Mouse (Mus musculus): ENCODE data around the gene Rtl8b. TPM values are rescaled to one million over a fixed set of nuclear protein-coding genes. Genes with fewer than 3 reads are reported as not detected.

The Rtl8b gene
- 9.0 and 12.1 TPM in 2 replicates for polyA plus RNA-seq (2011; ENCODE audit: insufficient read depth, insufficient read length, low read depth, missing spikeins)

DNA sequence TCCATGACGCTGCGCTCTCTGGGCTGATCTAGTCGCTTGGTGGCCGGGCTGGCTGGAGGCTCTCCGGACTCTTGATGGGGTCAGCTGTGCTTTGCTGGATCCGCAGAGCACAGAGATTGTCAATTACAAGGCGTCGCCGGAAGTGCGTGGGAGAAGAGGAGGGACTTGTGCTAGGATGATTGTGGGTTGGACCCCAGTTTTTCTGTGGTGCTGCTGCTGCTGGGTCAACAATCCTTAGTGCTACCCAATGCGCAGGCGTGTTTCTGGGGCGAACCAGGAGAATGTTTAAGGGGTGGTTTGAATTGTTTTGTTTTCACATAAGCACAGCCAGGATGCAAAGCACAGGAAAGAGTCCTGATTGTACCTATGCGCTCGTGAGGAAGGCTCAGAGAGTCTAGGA, at the start of gene Rtl8b:
Rtl8b (minus strand) TSS at position 115 of the 400 bp plus-strand sequence.
- H3K9ac ChIP-seq (ENCODE audit: low read depth, poor library complexity, severe bottlenecking), result no peak within 1 kb of the TSS
- no peaks in the 10 kb centered on the region for H3K4me1 ChIP-seq (ENCODE audit: control insufficient read depth, insufficient read depth, low read length)
- H3K27ac ChIP-seq (ENCODE audit: insufficient read depth, low read length), result no peak within 1 kb of the TSS
- no peaks in the 10 kb centered on the region for H3K36me3 ChIP-seq (ENCODE audit: control insufficient read depth, insufficient read depth, low read length, poor library complexity, severe bottlenecking)
- no peak for TF ChIP-seq CTCF (IDR thresholded peaks at IDR 0.05; ENCODE audit: low read depth, low read length)
- no peak for TF ChIP-seq EP300 (IDR thresholded peaks at IDR 0.05; ENCODE audit: insufficient read depth, low read depth, low read length)
- no peak for TF ChIP-seq POLR2A (IDR thresholded peaks at IDR 0.05; ENCODE audit: insufficient read depth, low read length)
- no peaks in the 10 kb centered on the region for H3K9me3 ChIP-seq (replicated peaks; ENCODE audit: control insufficient read depth, insufficient read depth, low read length, poor library complexity, severe bottlenecking)
- H3K4me3 ChIP-seq (ENCODE audit: low read depth, low read length), result peak within 1 kb of the TSS; percentile 40
- no peaks in the 10 kb centered on the region for H3K27me3 ChIP-seq (ENCODE audit: control insufficient read depth, insufficient read depth, low read length, poor library complexity, severe bottlenecking)

DNA sequence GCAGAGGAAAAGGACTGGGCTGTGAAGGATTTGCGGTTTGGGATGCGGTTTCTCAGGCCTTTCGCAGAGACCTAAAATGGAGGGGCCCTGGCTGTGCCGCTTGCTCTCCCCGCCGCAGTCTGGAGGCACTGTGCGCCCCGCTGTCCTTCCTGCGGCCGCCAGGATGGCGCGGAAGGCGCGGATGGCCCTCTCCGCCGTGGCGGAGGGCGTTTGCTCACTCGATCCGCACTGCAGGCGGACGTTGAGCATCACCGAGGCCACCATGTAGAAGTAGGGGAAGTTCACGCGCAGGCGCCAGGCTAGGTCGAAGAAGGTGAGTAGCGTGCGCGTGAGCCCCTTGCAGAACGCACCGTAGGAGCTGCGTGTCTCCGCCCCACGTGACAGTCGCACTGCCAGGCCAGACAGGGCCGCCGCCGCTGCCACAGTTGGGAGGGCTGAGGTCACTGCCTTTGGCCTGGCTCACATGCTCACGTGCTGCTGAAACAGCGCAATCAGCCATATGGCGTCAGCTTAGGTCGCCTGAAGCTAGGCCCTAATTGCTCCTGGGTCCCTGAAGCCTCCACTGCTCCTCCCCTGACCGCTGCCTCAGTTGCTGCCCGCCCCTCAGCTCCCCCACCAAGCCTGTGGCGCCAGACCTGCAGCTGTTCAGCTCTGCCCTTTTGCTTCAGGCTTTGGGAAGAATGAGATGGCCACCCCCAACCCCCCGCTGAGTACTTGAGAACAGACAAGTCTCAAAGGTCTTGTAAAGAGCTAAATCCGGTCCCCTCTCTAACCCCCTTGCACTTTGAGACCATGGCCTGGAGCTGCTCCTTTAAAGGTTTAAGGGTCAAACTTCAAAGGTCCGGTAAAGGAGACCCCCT, 46.3 kb upstream of the Rtl8b start:
- no peaks in the 10 kb centered on the region for H3K36me3 ChIP-seq (ENCODE audit: control insufficient read depth, insufficient read depth, low read length, poor library complexity, severe bottlenecking)
- H3K9ac ChIP-seq (ENCODE audit: low read depth, poor library complexity, severe bottlenecking), result no peak overlapping the region
- no peaks in the 10 kb centered on the region for H3K4me1 ChIP-seq (ENCODE audit: control insufficient read depth, insufficient read depth, low read length)
- no peaks in the 10 kb centered on the region for H3K27me3 ChIP-seq (ENCODE audit: control insufficient read depth, insufficient read depth, low read length, poor library complexity, severe bottlenecking)
- TF ChIP-seq CTCF (IDR thresholded peaks at IDR 0.05; ENCODE audit: low read depth, low read length) (no peak), EP300 (IDR thresholded peaks at IDR 0.05; ENCODE audit: insufficient read depth, low read depth, low read length) (0 out of 2 replicates have a peak, but pooled peaks have one; percentile 25)
- H3K9me3 ChIP-seq (replicated peaks; ENCODE audit: control insufficient read depth, insufficient read depth, low read length, poor library complexity, severe bottlenecking), result no peaks in the 10 kb centered on the region
- no peak overlapping the region for H3K27ac ChIP-seq (ENCODE audit: insufficient read depth, low read length)
- peak overlapping the region; percentile 2; the same call in 1 of the 2 replicates for H3K4me3 ChIP-seq (ENCODE audit: low read depth, low read length)

DNA sequence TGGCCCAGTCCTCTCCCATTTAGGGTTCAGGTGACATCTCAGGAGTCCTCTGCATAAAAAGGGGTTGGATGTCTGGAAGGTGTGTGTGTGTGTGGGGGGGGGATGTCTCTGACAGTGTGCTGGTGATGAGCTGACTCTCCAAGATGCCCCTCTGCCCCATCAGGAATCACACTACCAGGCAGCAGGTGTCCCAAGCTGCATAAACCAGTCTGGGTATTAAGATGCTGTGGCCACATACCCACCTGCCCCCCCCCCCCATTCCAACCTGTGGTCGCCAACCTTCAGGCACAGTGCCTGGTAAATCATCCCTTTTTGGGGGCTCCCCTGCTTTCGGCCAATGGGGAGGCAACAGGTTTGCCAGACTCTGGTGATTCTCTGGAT, 45.7 kb upstream of the Rtl8b start:
- H3K36me3 ChIP-seq (ENCODE audit: control insufficient read depth, insufficient read depth, low read length, poor library complexity, severe bottlenecking), result no peaks in the 10 kb centered on the region
- H3K27ac ChIP-seq (ENCODE audit: insufficient read depth, low read length), result no peak overlapping the region
- no peak overlapping the region for H3K9ac ChIP-seq (ENCODE audit: low read depth, poor library complexity, severe bottlenecking)
- H3K4me3 ChIP-seq (ENCODE audit: low read depth, low read length), result no peak overlapping the region; the same call in 1 of the 2 replicates
- no peaks in the 10 kb centered on the region for H3K4me1 ChIP-seq (ENCODE audit: control insufficient read depth, insufficient read depth, low read length)
- TF ChIP-seq POLR2A (IDR thresholded peaks at IDR 0.05; ENCODE audit: insufficient read depth, low read length), result no peak
- TF ChIP-seq EP300 (IDR thresholded peaks at IDR 0.05; ENCODE audit: insufficient read depth, low read depth, low read length), result no peak
- TF ChIP-seq CTCF (IDR thresholded peaks at IDR 0.05; ENCODE audit: low read depth, low read length), result no peak
- H3K27me3 ChIP-seq (ENCODE audit: control insufficient read depth, insufficient read depth, low read length, poor library complexity, severe bottlenecking), result no peaks in the 10 kb centered on the region
- H3K9me3 ChIP-seq (replicated peaks; ENCODE audit: control insufficient read depth, insufficient read depth, low read length, poor library complexity, severe bottlenecking), result no peaks in the 10 kb centered on the region

DNA sequence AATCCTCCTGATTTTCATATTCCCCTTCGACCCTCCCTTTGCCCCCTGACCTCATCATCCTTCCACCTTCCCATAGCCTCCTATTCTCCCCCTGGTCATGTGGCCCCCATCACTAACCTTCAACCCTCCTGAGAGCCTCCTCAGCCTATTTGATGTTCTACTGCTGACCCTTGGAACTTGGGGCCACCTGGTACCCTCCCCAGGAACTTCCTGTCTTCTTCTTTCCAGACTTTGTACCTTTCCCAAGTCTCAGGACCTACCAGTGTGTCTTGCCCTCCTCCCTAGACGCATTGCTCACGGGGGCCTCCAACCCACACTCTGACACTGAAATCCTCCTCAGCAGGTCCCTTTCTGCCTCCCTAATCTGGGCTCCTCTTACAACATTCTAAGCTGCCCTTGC, 32.5 kb upstream of the Rtl8b start:
- no peak overlapping the region for H3K27ac ChIP-seq (ENCODE audit: insufficient read depth, low read length)
- no peaks in the 10 kb centered on the region for H3K36me3 ChIP-seq (ENCODE audit: control insufficient read depth, insufficient read depth, low read length, poor library complexity, severe bottlenecking)
- H3K4me3 ChIP-seq (ENCODE audit: low read depth, low read length), result no peak overlapping the region
- no peak for TF ChIP-seq POLR2A (IDR thresholded peaks at IDR 0.05; ENCODE audit: insufficient read depth, low read length)
- TF ChIP-seq CTCF (IDR thresholded peaks at IDR 0.05; ENCODE audit: low read depth, low read length), result no peak
- no peak for TF ChIP-seq EP300 (IDR thresholded peaks at IDR 0.05; ENCODE audit: insufficient read depth, low read depth, low read length)
- no peaks in the 10 kb centered on the region for H3K4me1 ChIP-seq (ENCODE audit: control insufficient read depth, insufficient read depth, low read length)
- H3K9me3 ChIP-seq (replicated peaks; ENCODE audit: control insufficient read depth, insufficient read depth, low read length, poor library complexity, severe bottlenecking), result no peaks in the 10 kb centered on the region
- H3K9ac ChIP-seq (ENCODE audit: low read depth, poor library complexity, severe bottlenecking), result no peak overlapping the region
- H3K27me3 ChIP-seq (ENCODE audit: control insufficient read depth, insufficient read depth, low read length, poor library complexity, severe bottlenecking), result no peaks in the 10 kb centered on the region

GRCm38 (mm10) chrX:53699225-53699624, 29.0 kb upstream of the Rtl8b start:
- H3K27ac ChIP-seq (ENCODE audit: insufficient read depth, low read length), result no peak overlapping the region
- H3K9me3 ChIP-seq (replicated peaks; ENCODE audit: control insufficient read depth, insufficient read depth, low read length, poor library complexity, severe bottlenecking), result no peaks in the 10 kb centered on the region
- no peak for TF ChIP-seq POLR2A (IDR thresholded peaks at IDR 0.05; ENCODE audit: insufficient read depth, low read length)
- TF ChIP-seq CTCF (IDR thresholded peaks at IDR 0.05; ENCODE audit: low read depth, low read length), result no peak
- no peak for TF ChIP-seq EP300 (IDR thresholded peaks at IDR 0.05; ENCODE audit: insufficient read depth, low read depth, low read length)
- no peaks in the 10 kb centered on the region for H3K4me1 ChIP-seq (ENCODE audit: control insufficient read depth, insufficient read depth, low read length)
- no peaks in the 10 kb centered on the region for H3K27me3 ChIP-seq (ENCODE audit: control insufficient read depth, insufficient read depth, low read length, poor library complexity, severe bottlenecking)
- no peak overlapping the region for H3K9ac ChIP-seq (ENCODE audit: low read depth, poor library complexity, severe bottlenecking)
- no peaks in the 10 kb centered on the region for H3K36me3 ChIP-seq (ENCODE audit: control insufficient read depth, insufficient read depth, low read length, poor library complexity, severe bottlenecking)
- H3K4me3 ChIP-seq (ENCODE audit: low read depth, low read length), result no peak overlapping the region

Data from ES-Bruce4 (cell line).